Mouse (Mus musculus): ENCODE measurements around the gene Islr. TPM values are rescaled to one million over a fixed set of nuclear protein-coding genes. Genes with fewer than 3 reads are reported as not detected.

The Islr gene
- polyA plus RNA-seq, 1 experiment, result 36.3 TPM

GRCm38 (mm10) chr9:58246083-58246591 is 42.0 kb upstream of the Islr start:
- TF ChIP-seq POLR2A (IDR thresholded peaks at IDR 0.05; ENCODE audit: low read depth, low read length), result no peak
- TF ChIP-seq CTCF (IDR thresholded peaks at IDR 0.05; ENCODE audit: borderline replicate concordance, insufficient read depth, low read length), result no peak
- peaks cover 6% of the 10 kb centered on the region for H3K4me1 ChIP-seq (ENCODE audit: control insufficient read depth, insufficient read depth, low read length)
- H3K27ac ChIP-seq (ENCODE audit: insufficient read depth, low read length), result no peak overlapping the region
- H3K4me3 ChIP-seq (ENCODE audit: insufficient read depth, low read length), result peak overlapping the region; percentile 33

- TF ChIP-seq POLR2A (IDR thresholded peaks at IDR 0.05; ENCODE audit: low read depth, low read length), result no peak
- TF ChIP-seq CTCF (IDR thresholded peaks at IDR 0.05; ENCODE audit: borderline replicate concordance, insufficient read depth, low read length), result no peak
- peaks cover 3% of the 10 kb centered on the region for H3K4me1 ChIP-seq (ENCODE audit: control insufficient read depth, insufficient read depth, low read length)
- no peak overlapping the region for H3K27ac ChIP-seq (ENCODE audit: insufficient read depth, low read length)
- no peak overlapping the region for H3K4me3 ChIP-seq (ENCODE audit: insufficient read depth, low read length)
Measured at GRCm38 (mm10) chr9:58243696-58244095, 39.6 kb upstream of the Islr start.

GRCm38 (mm10) chr9:58242696-58243095 is 38.6 kb upstream of the Islr start:
- Histone ChIP-seq H3K4me3 (ENCODE audit: insufficient read depth, low read length) (no peak overlapping the region), H3K4me1 (ENCODE audit: control insufficient read depth, insufficient read depth, low read length) (peaks cover 7% of the 10 kb centered on the region), H3K27ac (ENCODE audit: insufficient read depth, low read length) (no peak overlapping the region)
- TF ChIP-seq POLR2A (IDR thresholded peaks at IDR 0.05; ENCODE audit: low read depth, low read length), result no peak
- no peak for TF ChIP-seq CTCF (IDR thresholded peaks at IDR 0.05; ENCODE audit: borderline replicate concordance, insufficient read depth, low read length)

GRCm38 (mm10) chr9:58241780-58242485 is 37.8 kb upstream of the Islr start:
- Histone ChIP-seq H3K4me3 (ENCODE audit: insufficient read depth, low read length) (no peak overlapping the region), H3K27ac (ENCODE audit: insufficient read depth, low read length) (no peak overlapping the region), H3K4me1 (ENCODE audit: control insufficient read depth, insufficient read depth, low read length) (peaks cover 7% of the 10 kb centered on the region)
- TF ChIP-seq POLR2A (IDR thresholded peaks at IDR 0.05; ENCODE audit: low read depth, low read length), result no peak

- Histone ChIP-seq H3K27ac (ENCODE audit: insufficient read depth, low read length) (no peak overlapping the region), H3K4me1 (ENCODE audit: control insufficient read depth, insufficient read depth, low read length) (peaks cover 4% of the 10 kb centered on the region), H3K4me3 (ENCODE audit: insufficient read depth, low read length) (no peak overlapping the region)
- TF ChIP-seq CTCF (IDR thresholded peaks at IDR 0.05; ENCODE audit: borderline replicate concordance, insufficient read depth, low read length), result no peak
- no peak for TF ChIP-seq POLR2A (IDR thresholded peaks at IDR 0.05; ENCODE audit: low read depth, low read length)
Measured at GRCm38 (mm10) chr9:58234502-58235015, 30.5 kb upstream of the Islr start.

- Histone ChIP-seq H3K4me3 (ENCODE audit: insufficient read depth, low read length) (no peak overlapping the region), H3K27ac (ENCODE audit: insufficient read depth, low read length) (no peak overlapping the region), H3K4me1 (ENCODE audit: control insufficient read depth, insufficient read depth, low read length) (no peaks in the 10 kb centered on the region)
- no peak for TF ChIP-seq POLR2A (IDR thresholded peaks at IDR 0.05; ENCODE audit: low read depth, low read length)
- TF ChIP-seq CTCF (IDR thresholded peaks at IDR 0.05; ENCODE audit: borderline replicate concordance, insufficient read depth, low read length), result no peak
Measured at GRCm38 (mm10) chr9:58232374-58232773, 28.3 kb upstream of the Islr start.

- TF ChIP-seq POLR2A (IDR thresholded peaks at IDR 0.05; ENCODE audit: low read depth, low read length) (no peak), CTCF (IDR thresholded peaks at IDR 0.05; ENCODE audit: borderline replicate concordance, insufficient read depth, low read length) (no peak)
- no peaks in the 10 kb centered on the region for H3K4me1 ChIP-seq (ENCODE audit: control insufficient read depth, insufficient read depth, low read length)
- no peak overlapping the region for H3K27ac ChIP-seq (ENCODE audit: insufficient read depth, low read length)
- no peak overlapping the region for H3K4me3 ChIP-seq (ENCODE audit: insufficient read depth, low read length)
Measured at GRCm38 (mm10) chr9:58231746-58232145, 27.6 kb upstream of the Islr start.

GRCm38 (mm10) chr9:58228777-58229466 is 24.8 kb upstream of the Islr start:
- Histone ChIP-seq H3K4me1 (ENCODE audit: control insufficient read depth, insufficient read depth, low read length) (no peaks in the 10 kb centered on the region), H3K4me3 (ENCODE audit: insufficient read depth, low read length) (no peak overlapping the region), H3K27ac (ENCODE audit: insufficient read depth, low read length) (no peak overlapping the region)
- TF ChIP-seq POLR2A (IDR thresholded peaks at IDR 0.05; ENCODE audit: low read depth, low read length) (no peak), CTCF (IDR thresholded peaks at IDR 0.05; ENCODE audit: borderline replicate concordance, insufficient read depth, low read length) (no peak)

GRCm38 (mm10) chr9:58225915-58226913 is 22.1 kb upstream of the Islr start:
- no peak for TF ChIP-seq CTCF (IDR thresholded peaks at IDR 0.05; ENCODE audit: borderline replicate concordance, insufficient read depth, low read length)
- no peak for TF ChIP-seq POLR2A (IDR thresholded peaks at IDR 0.05; ENCODE audit: low read depth, low read length)
- Histone ChIP-seq H3K27ac (ENCODE audit: insufficient read depth, low read length) (no peak overlapping the region), H3K4me3 (ENCODE audit: insufficient read depth, low read length) (no peak overlapping the region), H3K4me1 (ENCODE audit: control insufficient read depth, insufficient read depth, low read length) (no peaks in the 10 kb centered on the region)

Measured in embryonic fibroblast, embryonic 13.5 days (primary cell).